Mouse (Mus musculus): Measurements from ENCODE around the gene Pdxp.

- peak; percentile 53; the same call in 1 of the 2 replicates for TF ChIP-seq CTCF (IDR thresholded peaks at IDR 0.05; ENCODE audit: extremely low read depth, insufficient read depth, low read length)
- no peak for TF ChIP-seq POLR2A (IDR thresholded peaks at IDR 0.05; ENCODE audit: extremely low read depth, insufficient read depth, low read length)
These were observed 43.9 kb upstream of the Pdxp start for GRCm38 (mm10) chr15:78869775-78870174.

Data from cortical plate, adult 2 months (tissue).